Mouse (Mus musculus): Measurements from ENCODE around the gene Slc27a5. TPM values are rescaled to one million over a fixed set of nuclear protein-coding genes. Genes with fewer than 3 reads are reported as not detected.

Slc27a5 gene
- polyA plus RNA-seq, 1 experiment, result 0.89 TPM

DNA sequence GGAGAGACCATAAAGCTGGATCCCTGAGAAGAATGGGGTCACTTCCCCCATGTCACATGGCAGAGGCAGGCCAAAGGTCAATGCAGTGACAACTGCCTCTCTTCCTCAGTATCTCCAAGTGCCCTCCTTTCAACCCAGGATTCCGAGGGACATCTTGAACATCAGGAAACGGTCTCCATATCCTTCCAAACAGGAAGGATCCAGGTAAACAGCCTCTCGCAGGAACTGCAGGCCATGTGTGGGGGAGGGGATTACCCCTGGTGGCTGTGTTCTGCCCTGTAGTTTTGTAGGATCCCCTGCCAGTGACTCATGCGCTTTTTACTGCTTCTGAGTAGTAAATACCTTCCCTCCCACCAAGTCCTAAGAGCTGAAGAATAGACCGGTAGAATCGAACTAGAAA, 18.2 kb downstream of the Slc27a5 start:
- WGBS, result 92% methylated on average over 6 of the region's 6 CpGs
- H3K4me3 ChIP-seq (ENCODE audit: control insufficient read depth, insufficient read depth, low read length), result no peak overlapping the region

DNA sequence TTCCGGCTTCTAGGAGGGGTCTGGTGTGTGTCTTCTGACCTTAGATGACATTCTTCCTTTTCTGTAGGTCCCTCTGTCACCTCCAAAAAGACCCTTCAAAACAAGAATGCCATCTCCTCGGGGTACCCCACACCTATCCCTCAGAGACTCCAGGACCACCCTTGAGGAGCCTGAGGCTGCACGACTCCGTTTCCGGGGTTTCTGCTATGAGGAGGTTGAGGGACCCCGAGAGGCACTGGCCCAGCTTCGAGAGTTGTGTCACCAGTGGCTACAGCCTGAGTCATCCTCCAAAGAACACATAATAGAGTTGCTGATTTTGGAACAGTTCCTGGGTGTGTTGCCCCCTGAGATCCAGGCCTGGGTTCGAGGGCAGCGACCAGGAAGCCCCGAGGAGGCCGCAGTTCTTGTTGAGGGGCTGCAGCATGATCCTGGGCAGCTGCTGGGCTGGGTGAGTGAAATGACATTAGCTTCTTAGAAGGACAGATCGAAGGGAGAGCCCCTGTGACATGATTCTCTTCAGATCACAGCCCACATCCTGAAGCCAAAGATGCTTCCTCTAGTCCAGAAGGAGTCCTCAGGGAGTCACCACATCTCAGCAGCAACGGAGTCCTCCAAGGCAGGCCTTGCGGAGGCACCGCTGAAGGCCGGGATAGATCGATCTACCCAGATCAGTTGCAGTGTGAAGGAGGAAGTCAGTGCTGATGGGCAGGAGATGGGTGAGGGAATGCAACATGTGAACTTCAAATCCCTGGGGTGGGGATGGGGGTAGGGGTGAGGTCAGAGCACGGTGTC, 18.9 kb downstream of the Slc27a5 start:
- peaks cover 16% of the 10 kb centered on the region for H3K4me1 ChIP-seq (replicated peaks; ENCODE audit: control insufficient read depth, insufficient read depth, low read length)
- 78% methylated on average over 18 of the region's 18 CpGs for WGBS
- H3K27me3 ChIP-seq (ENCODE audit: control insufficient read depth, insufficient read depth, low read length), result no peaks in the 10 kb centered on the region
- H3K36me3 ChIP-seq (ENCODE audit: control insufficient read depth, insufficient read depth, low read length), result no peaks in the 10 kb centered on the region
- H3K4me3 ChIP-seq (ENCODE audit: control insufficient read depth, insufficient read depth, low read length), result no peak overlapping the region
- peak overlapping the region; percentile 88 for H3K27ac ChIP-seq (ENCODE audit: control insufficient read depth, insufficient read depth, low read length)
- DNase-seq, result no peak
- TF ChIP-seq POLR2A (IDR thresholded peaks at IDR 0.05; ENCODE audit: control insufficient read depth, extremely low read depth, insufficient read depth, low read length, poor library complexity) (no peak), CTCF (IDR thresholded peaks at IDR 0.05; ENCODE audit: borderline replicate concordance, control insufficient read depth, extremely low read depth, insufficient read depth, low read length, poor library complexity) (no peak)

More for the DNA sequence above, 18.2 kb downstream of the Slc27a5 start:
- no peak overlapping the region for H3K27ac ChIP-seq (ENCODE audit: control insufficient read depth, insufficient read depth, low read length)
- no peak for TF ChIP-seq POLR2A (IDR thresholded peaks at IDR 0.05; ENCODE audit: control insufficient read depth, extremely low read depth, insufficient read depth, low read length, poor library complexity)
- no peak for TF ChIP-seq CTCF (IDR thresholded peaks at IDR 0.05; ENCODE audit: borderline replicate concordance, control insufficient read depth, extremely low read depth, insufficient read depth, low read length, poor library complexity)
- H3K36me3 ChIP-seq (ENCODE audit: control insufficient read depth, insufficient read depth, low read length), result no peaks in the 10 kb centered on the region
- H3K4me1 ChIP-seq (replicated peaks; ENCODE audit: control insufficient read depth, insufficient read depth, low read length), result peaks cover 16% of the 10 kb centered on the region
- no peaks in the 10 kb centered on the region for H3K27me3 ChIP-seq (ENCODE audit: control insufficient read depth, insufficient read depth, low read length)
- no peak for DNase-seq

GRCm38 (mm10) chr7:12977682-12978389, 20.2 kb downstream of the Slc27a5 start, which contains the start of gene Zfp446:
TSS of gene Zfp446 (plus strand) at chr7:12977848.
- TF ChIP-seq CTCF (IDR thresholded peaks at IDR 0.05; ENCODE audit: borderline replicate concordance, control insufficient read depth, extremely low read depth, insufficient read depth, low read length, poor library complexity), result no peak; the same call in 1 of the 2 replicates
- TF ChIP-seq POLR2A (IDR thresholded peaks at IDR 0.05; ENCODE audit: control insufficient read depth, extremely low read depth, insufficient read depth, low read length, poor library complexity), result peak; percentile 82
- Histone ChIP-seq H3K27ac (ENCODE audit: control insufficient read depth, insufficient read depth, low read length) (peak within 1 kb of the TSS; percentile 88), H3K4me1 (replicated peaks; ENCODE audit: control insufficient read depth, insufficient read depth, low read length) (peaks cover 16% of the 10 kb centered on the region), H3K36me3 (ENCODE audit: control insufficient read depth, insufficient read depth, low read length) (no peaks in the 10 kb centered on the region), H3K27me3 (ENCODE audit: control insufficient read depth, insufficient read depth, low read length) (no peaks in the 10 kb centered on the region), H3K4me3 (ENCODE audit: control insufficient read depth, insufficient read depth, low read length) (peak within 1 kb of the TSS; percentile 73)
- 1% methylated on average over 49 of the region's 49 CpGs for WGBS
- DNase-seq, result peak; percentile 96

- Histone ChIP-seq H3K4me1 (replicated peaks; ENCODE audit: control insufficient read depth, insufficient read depth, low read length) (peaks cover 7% of the 10 kb centered on the region), H3K27ac (ENCODE audit: control insufficient read depth, insufficient read depth, low read length) (no peak overlapping the region), H3K27me3 (ENCODE audit: control insufficient read depth, insufficient read depth, low read length) (no peaks in the 10 kb centered on the region), H3K36me3 (ENCODE audit: control insufficient read depth, insufficient read depth, low read length) (peaks cover 11% of the 10 kb centered on the region), H3K4me3 (ENCODE audit: control insufficient read depth, insufficient read depth, low read length) (no peak overlapping the region)
- 97% methylated on average over 25 of the region's 25 CpGs for WGBS
- TF ChIP-seq POLR2A (IDR thresholded peaks at IDR 0.05; ENCODE audit: control insufficient read depth, extremely low read depth, insufficient read depth, low read length, poor library complexity) (no peak), CTCF (IDR thresholded peaks at IDR 0.05; ENCODE audit: borderline replicate concordance, control insufficient read depth, extremely low read depth, insufficient read depth, low read length, poor library complexity) (no peak)
- DNase-seq, result no peak
Observed at GRCm38 (mm10) chr7:12970906-12971305, 27.1 kb downstream of the Slc27a5 start.

DNA sequence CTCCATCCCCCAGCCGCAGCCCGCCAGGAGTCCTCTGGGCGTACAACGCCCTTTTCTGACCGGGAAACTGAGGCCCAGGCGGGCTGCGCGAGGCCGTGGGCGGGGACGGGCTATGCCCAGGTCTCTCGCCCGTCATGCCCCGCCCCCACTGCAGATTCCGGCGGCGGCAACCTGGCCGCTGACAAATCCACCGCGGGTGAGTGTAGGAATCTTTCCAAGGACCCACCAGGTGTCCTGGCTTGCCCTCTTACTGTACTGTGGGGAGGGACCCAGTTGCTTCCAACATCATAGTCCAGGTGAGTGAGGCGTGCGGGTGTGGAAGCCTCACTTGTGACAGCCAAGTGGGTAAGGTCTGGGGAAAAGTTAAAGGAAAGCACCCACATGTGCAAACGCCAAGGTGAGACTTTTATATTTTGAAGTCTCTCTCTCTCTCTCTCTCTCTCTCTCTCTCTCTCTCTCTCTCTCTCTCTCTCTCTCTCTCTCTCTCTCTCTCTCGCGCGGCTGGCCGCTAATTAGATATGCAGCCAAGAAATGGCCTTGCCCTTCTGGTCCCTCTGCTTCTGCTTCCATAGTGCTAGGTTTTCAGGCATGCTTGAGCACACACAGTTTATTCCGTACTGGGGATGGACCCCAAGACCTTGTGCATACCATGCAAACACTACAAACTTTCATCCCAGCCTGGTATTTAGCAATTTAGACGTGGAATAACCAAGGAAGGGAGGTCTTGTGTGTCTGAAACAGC, 31.7 kb downstream of the Slc27a5 start:
- Histone ChIP-seq H3K36me3 (ENCODE audit: control insufficient read depth, insufficient read depth, low read length) (peaks cover 7% of the 10 kb centered on the region), H3K27ac (ENCODE audit: control insufficient read depth, insufficient read depth, low read length) (0 out of 2 replicates have a peak overlapping the region, but pooled peaks have one; percentile 17), H3K27me3 (ENCODE audit: control insufficient read depth, insufficient read depth, low read length) (no peaks in the 10 kb centered on the region), H3K4me1 (replicated peaks; ENCODE audit: control insufficient read depth, insufficient read depth, low read length) (peaks cover 17% of the 10 kb centered on the region), H3K4me3 (ENCODE audit: control insufficient read depth, insufficient read depth, low read length) (peak overlapping the region; percentile 71)
- TF ChIP-seq POLR2A (IDR thresholded peaks at IDR 0.05; ENCODE audit: control insufficient read depth, extremely low read depth, insufficient read depth, low read length, poor library complexity), result no peak
- TF ChIP-seq CTCF (IDR thresholded peaks at IDR 0.05; ENCODE audit: borderline replicate concordance, control insufficient read depth, extremely low read depth, insufficient read depth, low read length, poor library complexity), result no peak
- DNase-seq, result peak; percentile 74
- 2% methylated on average over 25 of the region's 29 CpGs for WGBS

DNA sequence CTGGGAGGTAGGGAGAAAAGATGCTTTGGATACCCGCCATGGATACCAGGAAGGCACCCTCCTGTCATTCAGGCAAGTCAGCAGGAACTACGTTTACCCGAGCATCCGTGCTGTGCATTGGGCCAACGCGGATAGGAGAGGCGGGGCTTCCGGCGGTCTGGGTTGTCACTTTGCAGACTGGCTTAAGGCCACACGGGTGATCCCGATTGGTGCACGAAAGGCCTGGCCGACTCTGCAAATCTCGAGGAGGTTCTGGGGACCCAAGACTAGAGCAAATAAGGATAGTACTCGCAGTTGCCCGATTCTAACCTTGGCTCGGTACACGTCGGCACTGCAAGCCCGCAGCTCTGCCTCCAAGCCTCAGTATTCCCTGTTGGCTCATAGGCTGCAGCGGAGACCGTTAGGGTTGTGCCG, 32.3 kb downstream of the Slc27a5 start, which contains the start of gene Zfp324:
TSS of gene Zfp324 (plus strand) at position 161 of the 414 bp plus-strand sequence.
- H3K36me3 ChIP-seq (ENCODE audit: control insufficient read depth, insufficient read depth, low read length), result peaks cover 2% of the 10 kb centered on the region
- no peaks in the 10 kb centered on the region for H3K27me3 ChIP-seq (ENCODE audit: control insufficient read depth, insufficient read depth, low read length)
- 0 out of 2 replicates have a peak, but pooled peaks have one; percentile 33 for TF ChIP-seq POLR2A (IDR thresholded peaks at IDR 0.05; ENCODE audit: control insufficient read depth, extremely low read depth, insufficient read depth, low read length, poor library complexity)
- TF ChIP-seq CTCF (IDR thresholded peaks at IDR 0.05; ENCODE audit: borderline replicate concordance, control insufficient read depth, extremely low read depth, insufficient read depth, low read length, poor library complexity), result no peak; the same call in 1 of the 2 replicates
- H3K27ac ChIP-seq (ENCODE audit: control insufficient read depth, insufficient read depth, low read length), result peak within 1 kb of the TSS; percentile 27; the same call in 1 of the 2 replicates
- H3K4me3 ChIP-seq (ENCODE audit: control insufficient read depth, insufficient read depth, low read length), result peak within 1 kb of the TSS; percentile 71
- DNase-seq, result peak; percentile 88
- peaks cover 19% of the 10 kb centered on the region for H3K4me1 ChIP-seq (replicated peaks; ENCODE audit: control insufficient read depth, insufficient read depth, low read length)
- WGBS, result under 1% methylated on average over 23 of the region's 23 CpGs
